Mouse (Mus musculus) forebrain, embryonic 15.5 days (tissue): ENCODE data around the gene Ghsr. TPM values are rescaled to one million over a fixed set of nuclear protein-coding genes. Genes with fewer than 3 reads are reported as not detected.
A peak's percentile ranks its signal among the peaks of the same experiment; 100 is the strongest.
"Not testable (repeated sequence)": the region's sequence is repeated elsewhere in the genome, so short reads cannot be mapped to it uniquely, and the experiment has no call there.

ENCODE experiments used
- ATAC-seq: fragments of 200-750 bp; cut with Nextera tagmentation; replicated peaks from 2 replicates; pipeline ENCODE4 v1.8.0; 2017; ENCODE audit warnings: mild to moderate bottlenecking, moderate TSS enrichment, moderate library complexity
- H3K27ac ChIP-seq: fragments of 300-500 bp; sonication (generic); replicated peaks from 2 replicates; pipeline ENCODE4 v1.5.1; 2015; ENCODE audit warnings: mild to moderate bottlenecking, inconsistent platforms
- H3K27me3 ChIP-seq: fragments of 300-500 bp; sonication (generic); 2 replicates; pipeline ENCODE4 v1.6.1; 2015; ENCODE audit warnings: inconsistent platforms
- H3K36me3 ChIP-seq: fragments of 300-500 bp; sonication (generic); 2 replicates; pipeline ENCODE4 v1.6.1; 2015; ENCODE audit warnings: mild to moderate bottlenecking, inconsistent platforms
- H3K4me1 ChIP-seq: fragments of 300-500 bp; sonication (generic); 2 replicates; pipeline ENCODE4 v1.6.1; 2015; ENCODE audit warnings: inconsistent platforms
- H3K4me2 ChIP-seq: fragments of 300-500 bp; sonication (generic); replicated peaks from 2 replicates; pipeline ENCODE4 v1.6.1; 2015; ENCODE audit warnings: mild to moderate bottlenecking, inconsistent platforms
- H3K4me3 ChIP-seq: fragments of 300-500 bp; sonication (generic); 2 replicates; pipeline ENCODE4 v1.5.1; 2015; ENCODE audit warnings: mild to moderate bottlenecking, inconsistent platforms
- H3K9ac ChIP-seq: fragments of 300-500 bp; sonication (generic); replicated peaks from 2 replicates; pipeline ENCODE4 v1.6.1; 2015; ENCODE audit warnings: mild to moderate bottlenecking, inconsistent platforms
- H3K9me3 ChIP-seq: fragments of 300-500 bp; sonication (generic); 2 replicates; pipeline ENCODE4 v1.6.1; 2016; ENCODE audit warnings: inconsistent platforms
- WGBS: fragments of 180-500 bp; shearing (Covaris S2); methylation state at CpG from one replicate; pipeline ENCODE4 v1.1.7; 2015; ENCODE audit warnings: mixed read lengths; 5-methylcytosine and 5-hydroxymethylcytosine counted together
- polyA plus RNA-seq: library from polyadenylated mRNA; unstranded; fragments of >200 nt; fragmentation: Nextera tagmentation; extraction: Ambion mirVana; gene quantifications from 2 replicates; pipeline ENCODE4 v1.2.1, GENCODE M21; 2015

The Ghsr gene
- polyA plus RNA-seq, 1 experiment from 2014 or later: not detected

- Histone ChIP-seq H3K4me1 (peaks cover 26% of the 10 kb centered on the region), H3K9me3 (no peaks in the 10 kb centered on the region), H3K9ac (no peak overlapping the region), H3K27ac (no peak overlapping the region), H3K36me3 (no peaks in the 10 kb centered on the region), H3K27me3 (peaks cover 49% of the 10 kb centered on the region), H3K4me3 (no peak overlapping the region), H3K4me2 (0 out of 2 replicates have a peak overlapping the region, but pooled peaks have one; percentile 91)
- 5% methylated on average over 10 of the region's 10 CpGs for WGBS
- no peak for ATAC-seq
Measured at GRCm38 (mm10) chr3:27370125-27370524, 1.0 kb upstream of the Ghsr start.

GRCm38 (mm10) chr3:27370582-27371275 lies 422 bp upstream of the Ghsr start:
- peaks cover 26% of the 10 kb centered on the region for H3K4me1 ChIP-seq
- no peaks in the 10 kb centered on the region for H3K36me3 ChIP-seq
- peak overlapping the region; percentile 91 for H3K4me2 ChIP-seq
- ATAC-seq: no peak
- H3K27ac ChIP-seq: no peak overlapping the region
- H3K9ac ChIP-seq: peak overlapping the region; percentile 33
- 2% methylated on average over 20 of the region's 20 CpGs for WGBS
- H3K9me3 ChIP-seq: no peaks in the 10 kb centered on the region
- peaks cover 49% of the 10 kb centered on the region for H3K27me3 ChIP-seq
- H3K4me3 ChIP-seq: peak overlapping the region; percentile 45

- Histone ChIP-seq H3K4me1 (peaks cover 26% of the 10 kb centered on the region), H3K27me3 (peaks cover 49% of the 10 kb centered on the region), H3K27ac (no peak overlapping the region), H3K4me3 (peak overlapping the region; percentile 45), H3K9me3 (no peaks in the 10 kb centered on the region), H3K36me3 (no peaks in the 10 kb centered on the region), H3K4me2 (peak overlapping the region; percentile 91), H3K9ac (peak overlapping the region; percentile 33; the same call in 1 of the 2 replicates)
- peak; percentile 62 for ATAC-seq
- under 1% methylated on average over 76 of the region's 77 CpGs for WGBS
Measured at GRCm38 (mm10) chr3:27371725-27372650, 837 bp downstream of the Ghsr start.

GRCm38 (mm10) chr3:27374396-27374795 lies 3.2 kb downstream of the Ghsr start:
- no peak overlapping the region for H3K4me3 ChIP-seq
- ATAC-seq: no peak
- 63% methylated on average over 9 of the region's 9 CpGs for WGBS

GRCm38 (mm10) chr3:27377935-27378334 lies 6.8 kb downstream of the Ghsr start:
- Histone ChIP-seq H3K9me3 (no peaks in the 10 kb centered on the region), H3K9ac (no peak overlapping the region), H3K4me1 (no peaks in the 10 kb centered on the region), H3K4me2 (no peak overlapping the region), H3K4me3 (no peak overlapping the region), H3K36me3 (no peaks in the 10 kb centered on the region), H3K27me3 (peaks cover 12% of the 10 kb centered on the region; the same call in 1 of the 2 replicates), H3K27ac (no peak overlapping the region)
- no peak for ATAC-seq
- 74% methylated on average over 4 of the region's 4 CpGs for WGBS

More at GRCm38 (mm10) chr3:27374396-27374795, 3.2 kb downstream of the Ghsr start:
- no peak overlapping the region for H3K4me2 ChIP-seq
- no peaks in the 10 kb centered on the region for H3K36me3 ChIP-seq
- peaks cover 46% of the 10 kb centered on the region for H3K27me3 ChIP-seq
- no peak overlapping the region for H3K9ac ChIP-seq
- H3K27ac ChIP-seq: no peak overlapping the region
- no peaks in the 10 kb centered on the region for H3K9me3 ChIP-seq
- H3K4me1 ChIP-seq: peaks cover 26% of the 10 kb centered on the region

GRCm38 (mm10) chr3:27384836-27385235 lies 13.7 kb downstream of the Ghsr start:
- Histone ChIP-seq H3K27me3 (no peaks in the 10 kb centered on the region), H3K36me3 (no peaks in the 10 kb centered on the region), H3K9me3 (no peaks in the 10 kb centered on the region), H3K4me1 (no peaks in the 10 kb centered on the region), H3K9ac (no peak overlapping the region), H3K4me2 (no peak overlapping the region), H3K4me3 (no peak overlapping the region), H3K27ac (no peak overlapping the region)
- ATAC-seq: no peak
- 61% methylated on average over 3 of the region's 3 CpGs for WGBS

GRCm38 (mm10) chr3:27389923-27390322 lies 18.8 kb downstream of the Ghsr start:
- Histone ChIP-seq H3K36me3 (no peaks in the 10 kb centered on the region), H3K4me2 (no peak overlapping the region), H3K27me3 (no peaks in the 10 kb centered on the region), H3K9me3 (no peaks in the 10 kb centered on the region), H3K27ac (no peak overlapping the region), H3K9ac (no peak overlapping the region), H3K4me1 (no peaks in the 10 kb centered on the region), H3K4me3 (no peak overlapping the region)
- WGBS: 94% methylated on average over 1 of the region's 1 CpGs
- ATAC-seq: no peak

GRCm38 (mm10) chr3:27400996-27401395 lies 29.8 kb downstream of the Ghsr start:
- not testable (repeated sequence) for H3K4me3 ChIP-seq

GRCm38 (mm10) chr3:27406440-27406839 lies 35.3 kb downstream of the Ghsr start:
- no peaks in the 10 kb centered on the region for H3K36me3 ChIP-seq
- H3K4me3 ChIP-seq: no peak overlapping the region
- H3K9ac ChIP-seq: no peak overlapping the region
- H3K4me1 ChIP-seq: no peaks in the 10 kb centered on the region
- no peak overlapping the region for H3K4me2 ChIP-seq
- ATAC-seq: no peak
- H3K27me3 ChIP-seq: no peaks in the 10 kb centered on the region
- no peaks in the 10 kb centered on the region for H3K9me3 ChIP-seq
- WGBS: 91% methylated on average over 3 of the region's 3 CpGs
- no peak overlapping the region for H3K27ac ChIP-seq

More at GRCm38 (mm10) chr3:27400996-27401395, 29.8 kb downstream of the Ghsr start:
- not testable (repeated sequence) for H3K27me3 ChIP-seq, H3K4me2 ChIP-seq, H3K4me1 ChIP-seq, H3K9me3 ChIP-seq, H3K36me3 ChIP-seq, ATAC-seq, H3K9ac ChIP-seq, H3K27ac ChIP-seq
- WGBS: 94% methylated on average over 3 of the region's 3 CpGs

GRCm38 (mm10) chr3:27408564-27408963 lies 37.4 kb downstream of the Ghsr start:
- no peak overlapping the region for H3K9ac ChIP-seq
- no peaks in the 10 kb centered on the region for H3K9me3 ChIP-seq
- ATAC-seq: no peak
- H3K4me1 ChIP-seq: no peaks in the 10 kb centered on the region
- no peak overlapping the region for H3K4me3 ChIP-seq
- H3K27me3 ChIP-seq: no peaks in the 10 kb centered on the region
- no peak overlapping the region for H3K27ac ChIP-seq
- WGBS: 63% methylated on average over 2 of the region's 2 CpGs
- no peak overlapping the region for H3K4me2 ChIP-seq
- H3K36me3 ChIP-seq: no peaks in the 10 kb centered on the region

- no peaks in the 10 kb centered on the region for H3K27me3 ChIP-seq
- no peak for ATAC-seq
- H3K4me1 ChIP-seq: no peaks in the 10 kb centered on the region
- no peaks in the 10 kb centered on the region for H3K9me3 ChIP-seq
- no peak overlapping the region for H3K4me2 ChIP-seq
- WGBS: 90% methylated on average over 2 of the region's 2 CpGs
- H3K27ac ChIP-seq: no peak overlapping the region
- H3K9ac ChIP-seq: no peak overlapping the region
- no peaks in the 10 kb centered on the region for H3K36me3 ChIP-seq
- no peak overlapping the region for H3K4me3 ChIP-seq
Measured at GRCm38 (mm10) chr3:27411286-27411685, 40.1 kb downstream of the Ghsr start.

- H3K9me3 ChIP-seq: no peaks in the 10 kb centered on the region
- ATAC-seq: no peak
- WGBS: 85% methylated on average over 3 of the region's 3 CpGs
Measured at GRCm38 (mm10) chr3:27413566-27413965, 42.4 kb downstream of the Ghsr start.

More at GRCm38 (mm10) chr3:27413566-27413965, 42.4 kb downstream of the Ghsr start:
- no peaks in the 10 kb centered on the region for H3K27me3 ChIP-seq
- no peak overlapping the region for H3K4me2 ChIP-seq
- no peaks in the 10 kb centered on the region for H3K4me1 ChIP-seq
- H3K27ac ChIP-seq: no peak overlapping the region
- H3K36me3 ChIP-seq: no peaks in the 10 kb centered on the region
- H3K4me3 ChIP-seq: no peak overlapping the region
- no peak overlapping the region for H3K9ac ChIP-seq
